Mouse (Mus musculus) midbrain, postnatal 0 days (tissue): ENCODE measurements around the gene Nt5c1b. TPM values are rescaled to one million over a fixed set of nuclear protein-coding genes. Genes with fewer than 3 reads are reported as not detected.
A peak's percentile ranks its signal among the peaks of the same experiment; 100 is the strongest.

Experiments
- ATAC-seq: fragments of 200-750 bp; cut with Nextera tagmentation; 2 replicates; pipeline ENCODE4 v1.8.0; 2017; ENCODE audit warnings: moderate number of reproducible peaks, mild to moderate bottlenecking, moderate TSS enrichment, moderate library complexity; ENCODE audit not compliant: low FRiP score
- DNase-seq: peaks from one replicate; pipeline ENCODE4 v3.0.0-alpha.2; 2015; ENCODE audit warnings: low spot score
- H3K27ac ChIP-seq: fragments of 300-500 bp; sonication (generic); 2 replicates; pipeline ENCODE4 v1.5.1; 2014; ENCODE audit warnings: low read depth, mild to moderate bottlenecking, low read length, mixed read lengths
- H3K27me3 ChIP-seq: fragments of 300-500 bp; sonication (generic); 2 replicates; pipeline ENCODE4 v1.6.1; 2014; ENCODE audit warnings: low read length, control low read depth, mixed read lengths; ENCODE audit not compliant: insufficient read depth
- H3K36me3 ChIP-seq: fragments of 300-500 bp; sonication (generic); 2 replicates; pipeline ENCODE4 v1.6.1; 2014; ENCODE audit warnings: low read length, control low read depth, mixed read lengths; ENCODE audit not compliant: insufficient read depth
- H3K4me1 ChIP-seq: fragments of 300-500 bp; sonication (generic); 2 replicates; pipeline ENCODE4 v1.6.1; 2014; ENCODE audit warnings: mild to moderate bottlenecking, control low read depth, antibody characterized with exemption, low read length, mixed read lengths; ENCODE audit not compliant: insufficient read depth
- H3K4me2 ChIP-seq: fragments of 300-500 bp; sonication (generic); 2 replicates; pipeline ENCODE4 v1.6.1; 2014; ENCODE audit warnings: low read depth, mild to moderate bottlenecking, low read length, mixed read lengths; ENCODE audit not compliant: poor library complexity, severe bottlenecking
- H3K4me3 ChIP-seq: fragments of 300-500 bp; sonication (generic); 2 replicates; pipeline ENCODE4 v1.5.1; 2014; ENCODE audit warnings: low read depth, mild to moderate bottlenecking, low read length, moderate library complexity
- H3K9ac ChIP-seq: fragments of 300-500 bp; sonication (generic); replicated peaks from 2 replicates; pipeline ENCODE4 v1.6.1; 2014; ENCODE audit warnings: mild to moderate bottlenecking, low read length, moderate library complexity, mixed read lengths; ENCODE audit not compliant: poor library complexity, severe bottlenecking
- H3K9me3 ChIP-seq: fragments of 300-500 bp; sonication (generic); 2 replicates; pipeline ENCODE4 v1.6.1; 2016; ENCODE audit warnings: low read length, control low read depth
- CTCF ChIP-seq: IDR thresholded peaks from 2 replicates; pipeline ENCODE4 v1.5.1; 2016; ENCODE audit warnings: antibody characterized with exemption, mild to moderate bottlenecking
- WGBS: fragments of 180-500 bp; shearing (Covaris S2); extraction: QIAGEN DNeasy Blood & Tissue Kit; methylation state at CpG from one replicate; pipeline ENCODE4 v1.1.7; 2014; 5-methylcytosine and 5-hydroxymethylcytosine counted together
- polyA plus RNA-seq: library from polyadenylated mRNA; unstranded; fragments of >200 nt; fragmentation: Nextera tagmentation; extraction: Ambion mirVana; gene quantifications from 2 replicates; pipeline ENCODE4 v1.2.1, GENCODE M21; 2015
- total RNA-seq: library from RNA; depleted of rRNA; stranded (reverse); fragments of >200 nt; gene quantifications from 2 replicates; pipeline ENCODE4 v1.2.3, GENCODE M21; 2014

Gene Nt5c1b
- total and polyA plus RNA-seq, 2 experiments from 2014 or later, result not detected

GRCm38 (mm10) chr12:10390671-10391441, 21.1 kb downstream of the Nt5c1b start, which contains the start of gene Rdh14:
Rdh14 (plus strand) TSS chr12:10390772.
- H3K27me3 ChIP-seq, result no peaks in the 10 kb centered on the region
- no peaks in the 10 kb centered on the region for H3K36me3 ChIP-seq
- H3K4me2 ChIP-seq, result peak within 1 kb of the TSS; percentile 68
- H3K9ac ChIP-seq, result peak within 1 kb of the TSS; percentile 95
- H3K9me3 ChIP-seq, result no peaks in the 10 kb centered on the region
- peaks cover 10% of the 10 kb centered on the region; the same call in 1 of the 2 replicates for H3K4me1 ChIP-seq
- WGBS, result under 1% methylated on average over 53 of the region's 53 CpGs
- H3K4me3 ChIP-seq, result peak within 1 kb of the TSS; percentile 61
- DNase-seq, result peak; percentile 95
- TF ChIP-seq CTCF, result peak; percentile 76
- H3K27ac ChIP-seq, result peak within 1 kb of the TSS; percentile 83
- peak; percentile 98 for ATAC-seq

DNA sequence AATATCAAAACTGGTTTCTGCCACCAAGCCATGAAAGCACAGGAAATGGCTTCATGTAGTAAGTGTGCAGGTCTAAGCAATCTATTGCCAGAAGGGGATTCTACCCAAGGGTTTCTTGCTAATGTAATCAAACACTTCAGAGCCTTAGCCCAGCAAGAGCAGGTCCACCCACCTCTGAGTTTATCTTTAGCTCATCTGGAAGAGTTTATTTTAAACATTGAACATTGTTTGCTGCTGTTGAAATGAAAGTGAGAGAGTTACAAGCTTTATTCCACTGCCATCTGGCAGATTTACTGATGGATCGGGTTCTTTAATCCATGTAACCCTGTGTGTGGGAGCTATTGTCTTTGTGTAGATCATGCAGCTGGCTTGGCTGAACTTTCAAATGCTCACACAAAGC, 31.0 kb downstream of the Nt5c1b start:
- Histone ChIP-seq H3K9me3 (no peaks in the 10 kb centered on the region), H3K27me3 (no peaks in the 10 kb centered on the region), H3K4me1 (no peaks in the 10 kb centered on the region), H3K27ac (no peak overlapping the region), H3K4me3 (no peak overlapping the region), H3K4me2 (no peak overlapping the region), H3K36me3 (no peaks in the 10 kb centered on the region), H3K9ac (no peak overlapping the region)
- DNase-seq (no peak), ATAC-seq (no peak)
- no peak for TF ChIP-seq CTCF
- WGBS, result 62% methylated on average over 1 of the region's 1 CpGs

- DNase-seq (no peak), ATAC-seq (no peak)
- TF ChIP-seq CTCF, result no peak
- Histone ChIP-seq H3K9ac (no peak overlapping the region), H3K9me3 (no peaks in the 10 kb centered on the region), H3K27me3 (no peaks in the 10 kb centered on the region), H3K27ac (no peak overlapping the region), H3K4me3 (no peak overlapping the region), H3K4me2 (no peak overlapping the region), H3K36me3 (no peaks in the 10 kb centered on the region), H3K4me1 (no peaks in the 10 kb centered on the region)
- 86% methylated on average over 9 of the region's 9 CpGs for WGBS
These were observed 32.8 kb downstream of the Nt5c1b start for GRCm38 (mm10) chr12:10402421-10403115.

DNA sequence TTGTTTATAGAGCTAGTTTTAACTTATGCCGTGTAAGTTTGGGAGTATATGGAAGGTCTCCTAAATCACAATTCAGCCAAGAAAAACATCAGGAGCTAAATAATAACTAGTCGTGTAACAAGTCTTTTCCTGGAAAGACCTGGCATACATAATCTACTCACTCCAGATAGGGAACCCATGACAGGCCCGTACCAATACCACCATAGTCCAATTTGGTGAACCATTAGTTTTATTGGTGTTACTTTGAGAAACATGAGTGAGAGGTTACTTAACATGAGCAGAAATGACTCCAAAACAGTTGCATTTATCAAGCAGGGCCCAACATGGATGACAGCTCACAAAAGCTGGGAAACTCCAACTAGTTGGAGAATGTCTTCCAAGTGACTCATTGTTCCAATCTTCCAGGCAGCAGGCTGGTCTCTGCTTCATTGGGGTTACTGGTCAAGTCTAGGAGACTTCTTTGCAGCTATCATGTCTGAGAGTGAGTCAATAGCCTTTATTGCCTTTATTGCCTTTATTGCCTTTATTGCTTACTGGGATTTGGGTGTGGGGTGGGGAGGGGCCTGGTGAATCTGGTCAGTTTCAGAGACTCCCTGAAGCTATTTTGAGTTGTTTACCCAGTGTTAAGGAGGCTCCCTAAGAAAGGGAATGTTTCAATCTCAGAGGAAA, 40.9 kb downstream of the Nt5c1b start:
- ATAC-seq, result no peak
- WGBS, result 94% methylated on average over 3 of the region's 3 CpGs

DNA sequence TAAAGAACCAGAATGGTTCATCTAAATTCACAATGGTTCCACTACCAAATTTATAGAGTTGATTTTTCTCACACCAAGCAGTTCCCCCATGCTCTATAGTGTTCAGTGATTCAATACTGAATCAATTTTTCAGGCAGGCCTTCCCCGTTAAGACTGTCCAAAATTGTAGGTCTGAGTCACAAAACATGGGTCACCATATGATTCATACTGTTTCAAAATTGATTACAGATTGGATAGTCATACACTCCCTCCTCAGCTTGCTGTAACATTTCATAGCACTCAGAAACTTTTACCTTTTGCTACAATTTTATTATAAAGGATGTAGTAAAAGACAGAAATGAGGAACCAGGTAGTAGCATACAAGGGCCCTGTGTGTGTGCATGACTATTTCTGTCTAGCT, 41.7 kb downstream of the Nt5c1b start:
- 93% methylated on average over 1 of the region's 1 CpGs for WGBS
- Histone ChIP-seq H3K4me1 (no peaks in the 10 kb centered on the region), H3K4me3 (no peak overlapping the region), H3K36me3 (no peaks in the 10 kb centered on the region), H3K27ac (no peak overlapping the region), H3K4me2 (no peak overlapping the region), H3K9me3 (no peaks in the 10 kb centered on the region), H3K9ac (no peak overlapping the region), H3K27me3 (no peaks in the 10 kb centered on the region)
- ATAC-seq (no peak), DNase-seq (no peak)
- no peak for TF ChIP-seq CTCF

More for the DNA sequence above, 40.9 kb downstream of the Nt5c1b start:
- Histone ChIP-seq H3K27ac (no peak overlapping the region), H3K27me3 (no peaks in the 10 kb centered on the region), H3K9ac (no peak overlapping the region), H3K36me3 (no peaks in the 10 kb centered on the region), H3K9me3 (no peaks in the 10 kb centered on the region), H3K4me2 (no peak overlapping the region), H3K4me1 (no peaks in the 10 kb centered on the region), H3K4me3 (no peak overlapping the region)
- no peak for DNase-seq
- no peak for TF ChIP-seq CTCF
